Mouse (Mus musculus): ENCODE measurements around the gene Olfr448. TPM values are rescaled to one million over a fixed set of nuclear protein-coding genes. Genes with fewer than 3 reads are reported as not detected.

Olfr448 gene
- not detected in 3 replicates for total RNA-seq (2017)

DNA sequence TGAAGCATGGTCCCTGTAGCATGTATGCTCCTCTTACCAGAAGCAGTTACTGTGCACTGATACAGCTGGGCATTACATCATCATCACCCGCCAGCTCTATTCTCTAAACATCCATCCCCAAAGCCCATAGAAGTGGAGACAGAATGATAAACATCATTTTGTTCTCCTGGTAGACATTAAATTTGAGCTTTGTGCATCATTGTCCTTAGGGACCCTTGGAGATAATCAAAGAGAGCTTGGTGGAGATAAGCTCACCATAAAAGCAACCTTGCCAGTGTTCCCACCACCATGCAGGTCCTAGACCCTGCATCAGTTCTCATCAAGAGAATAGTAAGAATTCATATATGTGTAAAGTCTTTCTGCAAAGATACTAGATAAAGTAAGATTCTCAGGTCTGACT lies at the start of gene Olfr448:
TSS of gene Olfr448 (plus strand) at position 301 of the 400 bp plus-strand sequence.
- no peak for ATAC-seq (replicated peaks; ENCODE audit: insufficient number of reproducible peaks, low FRiP score, low TSS enrichment, poor library complexity, severe bottlenecking)

- ATAC-seq (replicated peaks; ENCODE audit: insufficient number of reproducible peaks, low FRiP score, low TSS enrichment, poor library complexity, severe bottlenecking): no peak
Observed at GRCm38 (mm10) chr6:42860222-42860819, 29.9 kb upstream of the Olfr448 start.

DNA sequence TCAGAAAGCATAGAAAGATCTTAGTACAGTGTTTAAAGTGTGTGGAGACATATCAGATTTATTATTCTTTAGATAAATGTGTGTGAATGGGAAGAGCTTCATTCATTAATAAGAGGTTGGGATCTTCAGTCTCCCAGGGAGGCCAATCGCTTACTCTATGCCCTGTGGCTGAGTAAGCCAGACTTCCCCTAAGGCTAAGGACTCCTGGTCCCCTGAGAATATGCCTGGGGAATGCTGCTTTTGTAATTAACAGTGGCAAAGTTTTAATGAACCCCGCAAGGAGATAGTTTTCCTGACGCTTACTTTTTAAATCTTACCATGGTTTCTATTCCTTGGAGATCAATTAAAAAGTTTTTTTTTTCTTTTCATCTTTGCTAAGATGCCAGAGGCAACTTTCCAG lies 20.5 kb upstream of the Olfr448 start:
- no peak for ATAC-seq (replicated peaks; ENCODE audit: insufficient number of reproducible peaks, low FRiP score, low TSS enrichment, poor library complexity, severe bottlenecking)

DNA sequence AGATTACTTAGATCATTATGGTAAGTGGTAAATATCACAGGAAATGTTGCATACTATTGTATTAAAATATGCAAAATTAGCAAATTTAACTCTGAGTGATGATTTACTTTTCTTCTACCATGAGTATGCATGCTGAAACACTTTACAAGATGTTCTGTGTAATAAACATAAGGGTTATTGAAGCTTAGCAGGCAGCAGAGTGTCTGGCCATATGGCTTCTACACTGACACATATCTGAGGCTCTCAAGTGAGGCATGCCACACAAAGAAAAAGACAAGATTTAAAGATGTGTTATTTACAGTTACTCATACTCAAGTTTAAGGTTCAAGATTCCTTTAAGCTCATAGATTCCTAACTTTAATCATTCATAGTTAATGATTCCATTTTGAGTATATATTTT lies 13.9 kb upstream of the Olfr448 start:
- ATAC-seq (replicated peaks; ENCODE audit: insufficient number of reproducible peaks, low FRiP score, low TSS enrichment, poor library complexity, severe bottlenecking): no peak

- ATAC-seq (replicated peaks; ENCODE audit: insufficient number of reproducible peaks, low FRiP score, low TSS enrichment, poor library complexity, severe bottlenecking): no peak
Observed at GRCm38 (mm10) chr6:42900345-42900744, 10.1 kb downstream of the Olfr448 start.

DNA sequence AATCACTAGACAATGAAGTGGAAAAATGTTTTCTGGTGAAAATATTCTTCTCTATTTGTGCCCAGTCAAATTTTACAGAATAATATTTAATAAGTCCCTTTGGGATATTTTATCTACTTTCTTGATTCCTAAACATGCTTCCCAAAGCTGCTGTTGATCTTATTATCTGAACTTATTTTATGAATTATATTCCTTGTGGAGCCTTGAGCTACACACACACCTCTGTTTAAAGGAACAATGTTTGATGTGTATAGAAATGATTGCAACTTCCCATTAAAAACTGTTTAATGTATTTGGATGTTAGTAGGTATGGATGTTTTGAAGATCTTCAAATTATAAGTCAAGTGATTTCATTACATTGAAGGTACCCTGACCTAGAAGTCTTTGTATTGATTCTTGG lies 18.3 kb downstream of the Olfr448 start, which contains the start of gene Olfr447:
TSS of gene Olfr447 (plus strand) at position 301 of the 400 bp plus-strand sequence.
- no peak for ATAC-seq (replicated peaks; ENCODE audit: insufficient number of reproducible peaks, low FRiP score, low TSS enrichment, poor library complexity, severe bottlenecking)

DNA sequence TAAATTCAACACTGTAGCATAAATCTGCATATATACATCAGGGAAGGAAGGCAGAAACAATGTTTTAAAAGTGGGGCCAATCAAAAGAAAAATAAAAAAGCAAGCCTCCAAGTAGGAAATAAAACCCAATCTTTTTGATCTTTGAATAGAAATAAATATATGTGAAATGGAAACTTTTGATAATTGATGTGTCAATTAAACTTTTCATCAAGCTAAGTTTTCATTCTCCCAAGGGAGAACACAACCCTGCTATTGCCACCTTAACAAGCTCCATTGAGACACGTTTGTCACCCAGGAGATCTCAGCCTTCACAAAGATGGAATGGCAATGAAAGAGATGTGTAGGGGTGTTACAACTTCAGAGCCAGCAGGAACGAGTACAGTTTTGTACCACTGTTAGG lies 30.8 kb downstream of the Olfr448 start, which contains the start of gene Olfr446:
TSS of gene Olfr446 (plus strand) at position 301 of the 400 bp plus-strand sequence.
- no peak for ATAC-seq (replicated peaks; ENCODE audit: insufficient number of reproducible peaks, low FRiP score, low TSS enrichment, poor library complexity, severe bottlenecking)

Other genes starting within 250 kb of the Olfr448 start
- not detected in 3 replicates for gene Tcaf2, start 245.2 kb upstream of the Olfr448 start, total RNA-seq (2017)
- not detected in 3 replicates for gene Tcaf1, start 180.4 kb upstream of the Olfr448 start, total RNA-seq (2017)
- gene Olfr453, start 151.1 kb upstream of the Olfr448 start, total RNA-seq (2017): not detected in 3 replicates
- gene Olfr38, start 134.0 kb upstream of the Olfr448 start, total RNA-seq (2017): not detected in 3 replicates
- gene Olfr452, start 105.3 kb upstream of the Olfr448 start, total RNA-seq (2017): not detected in 3 replicates
- gene Olfr450, start 78.5 kb upstream of the Olfr448 start, total RNA-seq (2017): not detected in 3 replicates
- gene Olfr449, start 56.1 kb upstream of the Olfr448 start, total RNA-seq (2017): not detected in 3 replicates
- gene Olfr447, start 18.4 kb downstream of the Olfr448 start, total RNA-seq (2017): not detected in 3 replicates
- gene Olfr446, start 30.9 kb downstream of the Olfr448 start, total RNA-seq (2017): not detected in 3 replicates
- gene Olfr444, start 58.6 kb downstream of the Olfr448 start, total RNA-seq (2017): not detected in 3 replicates
- not detected in 3 replicates for gene Olfr441, start 215.9 kb downstream of the Olfr448 start, total RNA-seq (2017)

Data from monocyte, adult 5-6 weeks (primary cell).